Comparison of ENCODE assay signal across 9 mouse cellular contexts in the genomic region with DNA sequence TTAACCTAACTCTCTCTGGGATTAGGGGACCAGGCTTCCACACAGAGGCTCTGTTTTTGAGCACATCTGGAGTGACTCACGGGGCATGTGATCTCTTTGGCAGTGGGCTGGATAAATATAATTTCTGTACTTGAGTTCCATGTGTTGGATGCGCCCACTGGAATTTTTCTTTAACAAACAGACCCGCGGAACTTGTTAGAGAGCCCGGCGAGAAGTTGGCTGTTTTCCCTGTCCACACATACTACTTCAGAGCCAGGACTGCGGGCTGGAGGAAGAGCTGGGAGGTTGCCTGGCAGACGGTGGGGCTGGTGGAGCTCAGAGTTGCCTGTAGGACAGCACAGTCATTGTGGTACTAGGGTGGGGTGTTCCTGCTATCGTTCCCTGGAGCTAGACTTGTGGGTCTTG. TPM values are rescaled to one million over a fixed set of nuclear protein-coding genes. Genes with fewer than 3 reads are reported as not detected.
DNase-seq lines count a peak whose midpoint lies in the region; ATAC-seq and TF ChIP-seq lines count a peak whose summit lies in the region.
"Had no signal": no experiment of that assay in that cellular context is flagged by ENCODE, and none has a peak within 500 bp of the region (broad histone marks: within the 10 kb centered on the region; RNA-seq: fewer than 3 reads in every experiment).

A gene (minus strand): TSS at position 31 of the 405 bp plus-strand sequence.

- no peak within 1 kb of the TSS for H3ac ChIP-seq in myocyte (ENCODE audit: control insufficient read depth, insufficient read length)

- H3K27me3 ChIP-seq in limb, embryonic 13.5 days, result no peaks in the 10 kb centered on the region
- no peaks in the 10 kb centered on the region for H3K27me3 ChIP-seq in limb, embryonic 10.5 days (ENCODE audit: low read depth, poor library complexity, severe bottlenecking)
- H3K27me3 ChIP-seq in myocyte (ENCODE audit: control insufficient read depth, insufficient read depth, insufficient read length), result no peaks in the 10 kb centered on the region

- ATAC-seq in limb, embryonic 13.5 days (ENCODE audit: low FRiP score, low read depth), result peak; percentile 72
- no peak for ATAC-seq in CD4-positive, CD25-positive, alpha-beta regulatory T cell, adult 4 months
- ATAC-seq: Patski had no signal

- peaks cover 39% of the 10 kb centered on the region for H3K4me1 ChIP-seq in limb, embryonic 13.5 days
- peaks cover 5% of the 10 kb centered on the region for H3K4me1 ChIP-seq in limb, embryonic 10.5 days

- peak within 1 kb of the TSS; percentile 63; the same call in 1 of the 2 replicates for H3K27ac ChIP-seq in limb, embryonic 13.5 days
- H3K27ac ChIP-seq in limb, embryonic 10.5 days, result no peak within 1 kb of the TSS

- no peak for TF ChIP-seq POLR2A in myocyte (IDR thresholded peaks at IDR 0.05; ENCODE audit: insufficient read length, low read depth)

- H3K4me2 ChIP-seq in limb, embryonic 13.5 days (replicated peaks), result peak within 1 kb of the TSS; percentile 16
- peak within 1 kb of the TSS; percentile 32 for H3K4me2 ChIP-seq in myocyte (ENCODE audit: low read depth)

- H3K9me3 ChIP-seq in limb, embryonic 13.5 days, result no peaks in the 10 kb centered on the region
- no peaks in the 10 kb centered on the region for H3K9me3 ChIP-seq in limb, embryonic 10.5 days (replicated peaks)

- DNase-seq in limb, embryonic 10.5 days (ENCODE audit: low spot score), result no peak
- peak; percentile 46 to 53 for DNase-seq in gastrocnemius, postnatal 36 days
- peak; percentile 1 for DNase-seq in layer of hippocampus, adult 9-10 months (ENCODE audit: low spot score)
- DNase-seq in cerebellum, adult 9-10 months, result no peak
- DNase-seq in adrenal gland, postnatal 25 days, result no peak

- intact Hi-C loops in gastrocnemius, postnatal 36 days (cut with DNase I), result no loop called here

- no peaks in the 10 kb centered on the region for H3K79me2 ChIP-seq in myocyte (ENCODE audit: control insufficient read depth, insufficient read depth)

- H3K9ac ChIP-seq in limb, embryonic 13.5 days, result no peak within 1 kb of the TSS

- no peaks in the 10 kb centered on the region for H3K36me3 ChIP-seq in limb, embryonic 13.5 days
- no peaks in the 10 kb centered on the region for H3K36me3 ChIP-seq in limb, embryonic 10.5 days
- H3K36me3 ChIP-seq in myocyte (ENCODE audit: control insufficient read depth, insufficient read depth), result no peaks in the 10 kb centered on the region

- 0 out of 2 replicates have a peak within 1 kb of the TSS, but pooled peaks have one; percentile 10 for H3K4me3 ChIP-seq in limb, embryonic 13.5 days
- H3K4me3 ChIP-seq in limb, embryonic 10.5 days, result no peak within 1 kb of the TSS
- H3K4me3 ChIP-seq in myocyte, result no peak within 1 kb of the TSS

- WGBS in limb, embryonic 13.5 days, result 60% methylated on average over 9 of the region's 9 CpGs
- WGBS in limb, embryonic 10.5 days, result 92% methylated on average over 9 of the region's 9 CpGs

TF ChIP-seq in myocyte, 11 proteins besides CTCF, POLR2A, EP300 and RAD21:
- no peak for TF ChIP-seq POLR2AphosphoS2 (IDR thresholded peaks at IDR 0.05; ENCODE audit: insufficient read length, low read depth)
- TF ChIP-seq CEBPB (IDR thresholded peaks at IDR 0.05; ENCODE audit: insufficient read depth, poor library complexity, severe bottlenecking), result no peak
- no peak for TF ChIP-seq TCF3 (IDR thresholded peaks at IDR 0.05; ENCODE audit: insufficient read length, low read depth)
- TF ChIP-seq MYOD1 (IDR thresholded peaks at IDR 0.05; ENCODE audit: control insufficient read depth in 1 of 3, insufficient read length in 2 of 3, low read depth in 2 of 3), result no peak
- TF ChIP-seq REST (IDR thresholded peaks at IDR 0.05; ENCODE audit: insufficient read depth, insufficient read length), result no peak
- peak; percentile 87 for TF ChIP-seq USF1 (IDR thresholded peaks at IDR 0.05; ENCODE audit: low read depth)
- no peak for TF ChIP-seq TCF12 (IDR thresholded peaks at IDR 0.05; ENCODE audit: insufficient read depth, poor library complexity, severe bottlenecking)
- no peak for TF ChIP-seq MYOG (IDR thresholded peaks at IDR 0.05; ENCODE audit: control insufficient read depth in 1 of 3, insufficient read depth in 1 of 3, insufficient read length in 2 of 3, low read depth in 2 of 3)

RNA-seq across cellular contexts. Expression of the gene that starts here (rescaled TPM):
- 1.4 and 1.6 TPM in 2 replicates for polyA plus RNA-seq in limb, embryonic 13.5 days (2015; fragmentation: Nextera tagmentation; extraction: Ambion mirVana)
- not detected in 2 replicates for polyA plus RNA-seq in limb, embryonic 10.5 days (2016; fragmentation: Nextera tagmentation; extraction: Ambion mirVana)
- under 1 TPM; 0.67 to 0.79 TPM for total RNA-seq in gastrocnemius, postnatal 36 days (2021)
- 0.04 TPM for polyA plus RNA-seq in myocyte (2012; fragmentation: generic; extraction: Trizol)
- not detected for polyA plus RNA-seq in CD4-positive, CD25-positive, alpha-beta regulatory T cell, adult 4 months (2017; shearing (Covaris generic))
- 1.0 and 1.1 TPM in 2 replicates for total RNA-seq in adrenal gland, postnatal 25 days (2021)
- polyA plus RNA-seq: Patski had no signal

Comparison
In these comparisons a context has a peak if more than half of its experiments do, and no peak if none do; other contexts are left out.
1. Peak in DNase-seq in gastrocnemius, postnatal 36 days; RNA of the gene not detected or under 1 TPM.